Mouse (Mus musculus) common myeloid progenitor, adult 5-6 weeks (primary cell): ENCODE results near the gene Pias4. TPM values are rescaled to one million over a fixed set of nuclear protein-coding genes. Genes with fewer than 3 reads are reported as not detected.
"Not testable (repeated sequence)": the region's sequence is repeated elsewhere in the genome, so short reads cannot be mapped to it uniquely, and the experiment has no call there.

Experiments
- ATAC-seq: replicated peaks from 2 replicates; pipeline ENCODE4 v1.8.0; 2016; ENCODE audit warnings: low read depth, mild to moderate bottlenecking, moderate TSS enrichment, inconsistent platforms; ENCODE audit not compliant: poor library complexity, severe bottlenecking
- total RNA-seq: library from RNA; stranded (forward); fragments of 200-1000, 187-1606 nt; gene quantifications from 2 replicates; pipeline ENCODE4 v1.2.3, GENCODE M21; 2017

The Pias4 gene
- total RNA-seq, 1 experiment from 2014 or later = 8.4 TPM

DNA sequence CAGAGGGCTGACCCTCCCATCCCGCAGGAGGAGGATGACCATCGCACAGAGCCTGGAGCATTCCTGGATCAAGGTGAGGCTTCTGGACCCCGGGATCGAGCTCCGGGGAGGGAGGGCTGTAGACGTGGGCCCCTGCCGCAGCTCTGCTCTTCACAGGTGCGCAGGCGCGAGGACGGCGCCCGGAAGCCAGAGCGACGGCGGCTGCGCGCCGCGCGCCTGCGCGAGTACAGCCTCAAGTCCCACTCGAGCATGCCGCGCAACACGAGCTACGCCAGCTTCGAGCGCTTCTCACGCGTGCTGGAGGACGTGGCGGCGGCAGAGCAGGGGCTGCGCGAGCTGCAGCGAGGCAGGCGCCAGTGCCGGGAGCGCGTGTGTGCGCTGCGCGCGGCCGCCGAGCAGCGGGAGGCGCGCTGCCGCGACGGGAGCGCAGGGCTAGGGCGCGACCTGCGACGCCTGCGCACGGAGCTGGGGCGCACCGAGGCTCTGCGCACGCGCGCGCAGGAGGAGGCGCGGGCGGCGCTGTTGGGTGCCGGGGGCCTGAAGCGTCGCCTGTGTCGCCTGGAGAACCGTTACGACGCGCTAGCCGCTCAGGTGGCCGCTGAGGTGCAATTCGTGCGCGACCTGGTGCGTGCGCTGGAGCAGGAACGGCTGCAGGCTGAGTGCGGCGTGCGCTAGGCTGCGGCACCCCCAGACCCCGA is 24.7 kb upstream of the Pias4 start:
- ATAC-seq = peak; percentile 27

DNA sequence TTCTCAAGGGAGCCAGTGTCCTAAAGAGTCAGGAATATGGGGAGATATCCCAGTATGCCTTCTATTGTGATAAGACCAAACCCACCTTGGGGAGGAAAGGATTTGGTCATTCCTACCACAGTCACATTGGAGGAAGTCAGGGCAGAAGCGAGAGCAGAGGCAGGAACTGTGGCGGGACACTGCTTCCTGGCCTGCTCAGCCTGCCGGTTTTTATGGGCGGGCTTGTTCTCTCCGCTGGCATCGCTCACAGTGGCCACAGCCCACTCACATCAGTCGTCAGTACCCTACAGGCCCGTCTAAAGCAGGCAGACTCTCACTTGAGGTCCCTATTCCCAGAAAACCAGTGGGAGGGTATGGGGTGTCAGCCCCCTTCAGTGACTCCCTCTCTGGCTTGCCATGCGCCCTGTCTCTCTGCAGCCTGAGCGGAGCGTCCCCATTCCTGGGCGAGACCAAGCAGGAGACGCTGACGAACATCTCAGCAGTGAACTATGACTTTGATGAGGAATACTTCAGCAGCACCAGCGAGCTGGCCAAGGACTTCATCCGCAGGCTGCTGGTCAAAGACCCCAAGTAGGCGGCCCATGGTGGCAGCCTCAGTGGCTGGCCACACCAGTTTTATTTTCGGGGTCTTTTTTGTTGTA is 23.7 kb upstream of the Pias4 start:
- ATAC-seq = peak; percentile 31

GRCm38 (mm10) chr10:81190912-81191321 is 23.2 kb upstream of the Pias4 start:
- ATAC-seq = peak; percentile 2; the same call in 1 of the 2 replicates

GRCm38 (mm10) chr10:81190236-81190911 is 22.7 kb upstream of the Pias4 start:
- no peak for ATAC-seq

DNA sequence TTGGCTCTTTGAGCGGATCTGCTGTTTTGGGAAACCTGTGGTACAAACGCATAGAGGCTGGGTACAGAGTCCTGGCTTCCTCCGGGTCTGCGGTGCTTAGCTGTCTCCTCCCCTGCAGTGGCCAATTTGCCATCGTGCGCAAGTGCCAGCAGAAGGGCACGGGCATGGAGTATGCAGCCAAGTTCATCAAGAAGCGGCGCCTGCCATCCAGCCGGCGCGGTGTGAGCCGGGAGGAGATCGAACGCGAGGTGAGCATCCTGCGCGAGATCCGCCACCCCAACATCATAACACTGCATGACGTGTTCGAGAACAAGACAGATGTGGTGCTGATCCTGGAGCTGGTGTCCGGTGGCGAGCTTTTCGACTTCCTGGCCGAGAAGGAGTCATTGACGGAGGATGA is 22.1 kb upstream of the Pias4 start:
- no peak for ATAC-seq

GRCm38 (mm10) chr10:81187161-81187560 is 19.4 kb upstream of the Pias4 start:
- no peak for ATAC-seq

DNA sequence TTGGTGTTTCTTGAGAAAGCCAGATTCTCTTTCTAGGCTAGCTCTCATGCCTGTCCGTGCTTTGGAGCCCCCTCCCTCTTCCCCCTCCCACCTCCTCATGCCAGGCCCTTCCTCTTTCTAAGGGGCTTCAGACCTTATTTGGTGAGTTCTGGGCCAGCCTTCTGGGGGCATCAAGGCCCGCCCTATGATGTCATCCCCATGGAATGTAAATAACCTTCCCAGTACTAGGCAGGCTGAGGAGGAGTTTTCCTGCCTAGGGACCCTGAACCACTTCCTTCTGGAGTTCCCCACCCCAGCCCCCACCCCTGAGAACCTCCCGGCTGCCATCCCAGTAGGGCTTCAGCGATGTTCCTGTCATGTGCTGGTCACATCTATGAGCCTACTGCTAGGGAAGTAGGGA is 17.0 kb upstream of the Pias4 start:
- no peak for ATAC-seq

- no peak for ATAC-seq
Observed at GRCm38 (mm10) chr10:81183805-81184204, 16.1 kb upstream of the Pias4 start, which contains the start of gene 4930442H23Rik. TSS of gene 4930442H23Rik (minus strand) at chr10:81183849.

DNA sequence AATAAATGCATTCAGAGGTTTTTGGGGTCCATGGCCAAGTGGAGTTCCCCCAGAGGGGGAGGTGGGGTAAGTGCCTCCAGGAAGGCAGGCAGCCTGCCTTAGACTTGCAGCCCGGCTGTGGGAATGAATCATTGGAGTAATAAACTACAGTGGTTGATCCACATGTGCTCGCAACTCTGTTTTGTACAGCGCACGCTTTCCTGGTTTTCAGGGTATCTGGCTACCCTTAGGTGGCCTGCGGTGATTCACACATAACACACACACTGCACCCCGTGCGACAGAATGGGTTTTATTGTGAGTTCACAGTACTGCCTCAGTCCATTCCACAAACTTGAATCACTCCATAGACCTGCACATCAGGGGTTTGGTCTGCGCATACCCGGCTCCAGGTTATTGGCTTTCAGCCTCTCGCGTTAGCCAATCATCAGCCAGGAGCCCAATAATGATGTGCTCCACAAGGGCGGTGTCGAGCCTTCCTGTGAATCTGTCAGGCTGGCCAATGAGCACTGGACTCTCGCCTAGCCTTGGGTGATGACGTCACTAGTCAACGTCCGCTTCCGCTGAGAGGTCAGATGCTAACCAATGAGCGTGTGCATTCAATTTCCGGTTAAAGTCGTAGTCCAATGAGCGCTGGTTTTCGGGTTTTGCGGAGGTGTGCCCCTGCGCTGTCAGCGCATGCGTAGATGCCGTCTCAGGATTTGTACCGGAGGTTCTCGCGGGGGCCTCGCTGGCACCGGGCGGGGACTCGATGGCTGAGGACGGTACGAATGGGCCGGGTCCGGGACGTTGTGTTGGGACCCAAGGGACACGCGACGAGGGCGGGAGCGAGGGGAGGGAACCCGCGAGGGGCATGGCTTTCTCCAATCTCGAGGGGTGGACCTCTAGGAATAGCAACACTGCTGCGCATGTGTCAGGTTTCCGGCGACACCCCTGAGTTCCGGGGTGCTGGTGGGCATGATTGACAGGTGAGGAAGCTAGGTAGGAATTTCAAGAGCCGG is 14.9 kb upstream of the Pias4 start, which contains the start of gene Dapk3:
Gene Dapk3, plus strand, starts transcription at position 670 of the 998 bp plus-strand sequence.
- ATAC-seq = peak; percentile 89

DNA sequence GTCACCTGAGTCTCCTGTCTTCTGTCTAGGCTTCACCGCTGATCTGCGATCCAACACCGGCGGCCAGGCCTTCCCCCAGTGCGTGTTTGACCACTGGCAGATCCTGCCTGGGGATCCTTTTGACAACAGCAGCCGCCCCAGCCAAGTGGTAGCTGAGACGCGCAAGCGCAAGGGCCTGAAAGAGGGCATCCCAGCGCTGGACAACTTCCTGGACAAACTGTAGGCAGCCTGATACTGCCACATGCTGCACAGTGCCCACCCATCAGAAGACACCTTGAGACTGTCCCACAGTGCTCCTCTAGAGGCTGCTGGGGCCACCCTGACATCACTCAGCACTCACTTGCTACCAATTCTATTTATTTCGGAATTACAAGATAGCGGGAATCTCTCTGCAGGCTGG is 14.1 kb upstream of the Pias4 start:
- not testable (repeated sequence) for ATAC-seq

- no peak for ATAC-seq
Observed at GRCm38 (mm10) chr10:81180946-81181345, 13.2 kb upstream of the Pias4 start.

- no peak for ATAC-seq
Observed at GRCm38 (mm10) chr10:81179451-81180342, 12.0 kb upstream of the Pias4 start.

GRCm38 (mm10) chr10:81178927-81179326 is 11.2 kb upstream of the Pias4 start:
- no peak for ATAC-seq

DNA sequence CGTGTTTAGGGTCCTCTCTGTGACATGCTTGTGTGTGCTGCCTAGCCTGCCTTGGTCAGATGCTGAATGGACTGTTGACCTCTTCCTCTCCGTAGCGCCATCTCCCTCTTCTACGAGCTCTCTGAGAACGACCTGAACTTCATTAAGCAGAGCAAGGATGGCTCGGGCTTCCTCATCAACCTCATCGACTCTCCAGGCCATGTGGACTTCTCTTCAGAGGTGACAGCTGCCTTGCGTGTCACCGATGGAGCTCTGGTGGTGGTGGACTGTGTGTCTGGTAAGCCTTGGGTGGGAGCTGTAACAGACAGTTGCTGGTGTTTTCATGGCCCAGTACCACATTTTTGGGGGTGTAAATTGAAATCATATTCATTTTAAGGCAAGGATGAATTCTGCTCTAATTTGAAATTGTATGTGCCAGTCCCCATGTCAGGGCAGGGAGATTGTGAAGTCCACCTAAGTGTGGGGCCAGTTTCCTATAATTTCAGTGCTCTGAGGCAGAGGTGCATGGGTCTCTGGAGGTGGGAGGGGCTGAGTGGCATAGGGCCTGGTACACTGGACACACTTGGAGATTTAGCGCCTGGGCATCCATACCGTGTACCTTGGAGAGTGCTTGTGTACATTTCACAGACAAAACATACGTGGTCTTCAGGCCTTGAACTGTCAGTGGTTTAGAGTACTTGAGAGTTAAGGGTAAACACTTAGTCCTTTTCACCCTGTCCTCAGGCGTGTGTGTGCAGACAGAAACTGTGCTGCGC is 10.4 kb upstream of the Pias4 start:
- ATAC-seq = no peak

GRCm38 (mm10) chr10:81177491-81177925 is 9.8 kb upstream of the Pias4 start:
- no peak for ATAC-seq

GRCm38 (mm10) chr10:81176466-81177271 is 8.9 kb upstream of the Pias4 start, which contains the start of gene Eef2:
TSS of gene Eef2 (plus strand) at chr10:81176631.
- ATAC-seq = peak; percentile 50

- no peak for ATAC-seq
Observed at GRCm38 (mm10) chr10:81175936-81176465, 8.3 kb upstream of the Pias4 start.
